Mouse (Mus musculus): ENCODE measurements around the gene Nemp1. TPM values are rescaled to one million over a fixed set of nuclear protein-coding genes. Genes with fewer than 3 reads are reported as not detected.

Nemp1 gene
- polyA plus RNA-seq, 1 experiment from 2014 or later, result 6.7 TPM

GRCm38 (mm10) chr10:127674794-127675522, 8.3 kb downstream of the Nemp1 start:
- ATAC-seq (replicated peaks; ENCODE audit: insufficient number of reproducible peaks, low FRiP score, low TSS enrichment), result no peak
- Histone ChIP-seq H3K4me2 (no peak overlapping the region), H3K27ac (ENCODE audit: low read depth, low read length) (no peak overlapping the region), H3K4me1 (ENCODE audit: control insufficient read depth, insufficient read depth, low read length) (peaks cover 7% of the 10 kb centered on the region; the same call in 1 of the 2 replicates), H3K9ac (ENCODE audit: low read depth, low read length) (no peak overlapping the region), H3K27me3 (ENCODE audit: control insufficient read depth, insufficient read depth, low read length) (no peaks in the 10 kb centered on the region), H3K9me3 (replicated peaks; ENCODE audit: control insufficient read depth, low read length) (no peaks in the 10 kb centered on the region), H3K36me3 (ENCODE audit: control insufficient read depth, insufficient read depth, low read length) (no peaks in the 10 kb centered on the region), H3K4me3 (ENCODE audit: low read depth, low read length) (no peak overlapping the region)
- 86% methylated on average over 8 of the region's 8 CpGs for whole genome bisulfite sequencing (ENCODE audit: insufficient replicate concordance)

GRCm38 (mm10) chr10:127675859-127676398, 9.2 kb downstream of the Nemp1 start:
- H3K27me3 ChIP-seq (ENCODE audit: control insufficient read depth, insufficient read depth, low read length), result no peaks in the 10 kb centered on the region
- no peak for ATAC-seq (replicated peaks; ENCODE audit: insufficient number of reproducible peaks, low FRiP score, low TSS enrichment)
- peak overlapping the region; percentile 92 for H3K4me2 ChIP-seq
- H3K4me3 ChIP-seq (ENCODE audit: low read depth, low read length), result peak overlapping the region; percentile 76
- no peaks in the 10 kb centered on the region for H3K9me3 ChIP-seq (replicated peaks; ENCODE audit: control insufficient read depth, low read length)
- peaks cover 7% of the 10 kb centered on the region; the same call in 1 of the 2 replicates for H3K4me1 ChIP-seq (ENCODE audit: control insufficient read depth, insufficient read depth, low read length)
- H3K36me3 ChIP-seq (ENCODE audit: control insufficient read depth, insufficient read depth, low read length), result no peaks in the 10 kb centered on the region
- WGBS (ENCODE audit: insufficient replicate concordance), result 48% methylated on average over 5 of the region's 5 CpGs
- 0 out of 2 replicates have a peak overlapping the region, but pooled peaks have one; percentile 6 for H3K9ac ChIP-seq (ENCODE audit: low read depth, low read length)
- H3K27ac ChIP-seq (ENCODE audit: low read depth, low read length), result 0 out of 2 replicates have a peak overlapping the region, but pooled peaks have one; percentile 41

DNA sequence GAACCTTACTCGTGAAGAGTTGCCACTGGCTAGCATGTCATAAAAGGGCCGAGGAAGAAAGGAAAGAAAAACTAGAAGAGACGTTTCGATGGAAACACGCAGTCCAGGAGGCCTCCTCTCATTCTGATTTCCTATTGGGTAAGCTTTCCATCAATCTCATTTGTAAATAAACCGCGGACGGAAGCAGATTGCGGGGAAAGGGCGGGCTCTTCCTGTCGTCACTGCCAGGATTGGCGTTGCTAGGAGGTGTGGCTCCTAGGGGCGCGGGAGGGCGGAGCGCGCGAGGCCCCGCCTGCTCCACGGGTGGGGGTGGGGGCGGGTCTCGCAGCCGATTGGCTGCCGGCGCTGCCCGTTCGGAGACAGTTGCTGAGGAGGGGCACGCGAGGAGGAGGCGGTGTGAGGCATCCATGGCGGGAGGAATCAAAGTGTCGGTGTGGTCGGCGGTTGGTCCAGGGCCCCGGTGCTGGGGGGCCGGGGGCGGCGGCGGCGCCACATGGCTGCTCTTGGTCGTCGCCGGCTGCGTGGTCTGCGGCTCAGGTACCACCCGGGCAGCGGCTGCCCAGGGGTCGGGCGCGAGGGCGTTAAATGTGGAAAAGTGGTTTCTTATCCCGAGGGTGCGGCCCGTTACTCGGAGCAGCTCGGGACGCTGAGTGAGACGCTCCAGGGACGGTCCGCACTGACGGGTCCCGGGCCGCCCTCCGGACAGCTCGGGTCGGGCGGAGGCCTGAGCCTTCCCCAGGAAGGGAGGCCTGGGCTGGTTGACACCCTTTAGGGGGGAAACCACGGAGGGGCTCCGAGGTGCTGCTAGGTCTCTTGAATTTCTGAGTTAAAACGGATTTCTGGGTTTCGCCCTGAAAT, 10.2 kb downstream of the Nemp1 start:
- Histone ChIP-seq H3K27ac (ENCODE audit: low read depth, low read length) (peak overlapping the region; percentile 17; the same call in 1 of the 2 replicates), H3K9ac (ENCODE audit: low read depth, low read length) (peak overlapping the region; percentile 72), H3K4me1 (ENCODE audit: control insufficient read depth, insufficient read depth, low read length) (peaks cover 7% of the 10 kb centered on the region; the same call in 1 of the 2 replicates), H3K4me3 (ENCODE audit: low read depth, low read length) (peak overlapping the region; percentile 76), H3K4me2 (peak overlapping the region; percentile 92), H3K27me3 (ENCODE audit: control insufficient read depth, insufficient read depth, low read length) (no peaks in the 10 kb centered on the region), H3K9me3 (replicated peaks; ENCODE audit: control insufficient read depth, low read length) (no peaks in the 10 kb centered on the region), H3K36me3 (ENCODE audit: control insufficient read depth, insufficient read depth, low read length) (no peaks in the 10 kb centered on the region)
- under 1% methylated on average over 71 of the region's 71 CpGs for WGBS (ENCODE audit: insufficient replicate concordance)
- ATAC-seq (replicated peaks; ENCODE audit: insufficient number of reproducible peaks, low FRiP score, low TSS enrichment), result peak; percentile 94

DNA sequence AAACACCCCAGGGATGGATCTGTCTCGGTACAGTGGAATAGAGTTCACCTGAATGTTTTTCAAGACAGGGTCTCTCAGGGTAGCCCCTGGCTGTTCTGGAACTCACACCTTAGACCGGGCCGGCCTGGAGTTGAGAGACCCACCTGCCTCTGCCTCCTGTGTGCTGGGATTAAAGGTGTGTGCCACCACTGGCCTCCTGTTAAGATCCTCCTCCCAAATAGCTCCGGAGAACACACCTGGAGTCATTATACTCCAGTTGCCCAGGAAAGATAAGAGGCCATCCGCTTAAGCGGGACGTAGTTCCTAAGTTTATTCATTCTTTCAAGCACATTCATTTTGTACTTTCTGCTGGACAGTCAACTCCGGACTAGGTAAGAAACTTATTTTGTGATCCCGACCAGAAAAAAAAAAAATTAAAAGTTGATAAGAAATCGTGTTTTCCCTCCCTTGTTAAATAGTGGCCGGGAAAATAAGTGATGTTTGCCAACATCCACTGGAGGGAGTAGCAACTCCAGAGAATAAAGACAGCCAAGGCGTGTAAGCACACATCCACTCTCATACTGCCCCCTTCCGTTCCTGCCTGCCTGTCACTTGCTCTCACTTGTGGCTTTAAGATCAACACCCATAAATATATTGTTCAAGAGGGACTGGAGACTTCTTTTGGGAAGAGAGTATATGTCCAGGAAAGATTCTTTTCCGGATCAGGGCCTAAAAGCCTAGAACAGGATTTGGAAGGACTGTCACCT, 11.1 kb downstream of the Nemp1 start:
- H3K27me3 ChIP-seq (ENCODE audit: control insufficient read depth, insufficient read depth, low read length), result no peaks in the 10 kb centered on the region
- ATAC-seq (replicated peaks; ENCODE audit: insufficient number of reproducible peaks, low FRiP score, low TSS enrichment), result no peak
- peak overlapping the region; percentile 92 for H3K4me2 ChIP-seq
- no peaks in the 10 kb centered on the region for H3K36me3 ChIP-seq (ENCODE audit: control insufficient read depth, insufficient read depth, low read length)
- H3K9ac ChIP-seq (ENCODE audit: low read depth, low read length), result peak overlapping the region; percentile 72
- peaks cover 7% of the 10 kb centered on the region; the same call in 1 of the 2 replicates for H3K4me1 ChIP-seq (ENCODE audit: control insufficient read depth, insufficient read depth, low read length)
- 9% methylated on average over 14 of the region's 14 CpGs for WGBS (ENCODE audit: insufficient replicate concordance)
- peak overlapping the region; percentile 76 for H3K4me3 ChIP-seq (ENCODE audit: low read depth, low read length)
- H3K27ac ChIP-seq (ENCODE audit: low read depth, low read length), result no peak overlapping the region
- no peaks in the 10 kb centered on the region for H3K9me3 ChIP-seq (replicated peaks; ENCODE audit: control insufficient read depth, low read length)

GRCm38 (mm10) chr10:127679208-127679607, 12.5 kb downstream of the Nemp1 start:
- Histone ChIP-seq H3K4me2 (no peak overlapping the region), H3K27me3 (ENCODE audit: control insufficient read depth, insufficient read depth, low read length) (no peaks in the 10 kb centered on the region), H3K9ac (ENCODE audit: low read depth, low read length) (no peak overlapping the region), H3K36me3 (ENCODE audit: control insufficient read depth, insufficient read depth, low read length) (no peaks in the 10 kb centered on the region), H3K9me3 (replicated peaks; ENCODE audit: control insufficient read depth, low read length) (no peaks in the 10 kb centered on the region), H3K27ac (ENCODE audit: low read depth, low read length) (no peak overlapping the region), H3K4me3 (ENCODE audit: low read depth, low read length) (no peak overlapping the region), H3K4me1 (ENCODE audit: control insufficient read depth, insufficient read depth, low read length) (peaks cover 7% of the 10 kb centered on the region; the same call in 1 of the 2 replicates)
- 89% methylated on average over 1 of the region's 1 CpGs for WGBS (ENCODE audit: insufficient replicate concordance)
- ATAC-seq (replicated peaks; ENCODE audit: insufficient number of reproducible peaks, low FRiP score, low TSS enrichment), result no peak

DNA sequence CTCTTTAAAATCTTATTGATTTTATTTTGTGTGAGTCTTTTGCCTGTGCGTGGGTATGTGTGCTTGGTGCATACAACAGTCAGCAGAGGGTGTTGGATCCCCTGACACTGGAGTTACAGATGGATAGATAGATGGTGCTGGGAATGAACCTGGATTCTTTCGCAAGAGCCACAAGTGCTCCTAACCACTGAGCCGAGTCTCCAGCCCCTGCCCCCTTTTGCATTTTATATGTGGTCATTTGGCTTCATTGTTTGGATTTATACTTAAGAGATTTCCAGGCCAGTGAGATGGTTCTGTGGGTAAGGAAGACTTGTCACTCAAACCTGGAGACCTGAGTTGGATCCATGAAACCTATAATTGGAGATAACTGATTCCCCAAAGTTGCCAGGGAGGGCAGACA, 13.2 kb downstream of the Nemp1 start:
- H3K27ac ChIP-seq (ENCODE audit: low read depth, low read length), result no peak overlapping the region
- H3K36me3 ChIP-seq (ENCODE audit: control insufficient read depth, insufficient read depth, low read length), result no peaks in the 10 kb centered on the region
- no peaks in the 10 kb centered on the region for H3K27me3 ChIP-seq (ENCODE audit: control insufficient read depth, insufficient read depth, low read length)
- no peak overlapping the region for H3K9ac ChIP-seq (ENCODE audit: low read depth, low read length)
- 83% methylated on average over 3 of the region's 3 CpGs for WGBS (ENCODE audit: insufficient replicate concordance)
- no peak for ATAC-seq (replicated peaks; ENCODE audit: insufficient number of reproducible peaks, low FRiP score, low TSS enrichment)
- no peaks in the 10 kb centered on the region for H3K9me3 ChIP-seq (replicated peaks; ENCODE audit: control insufficient read depth, low read length)
- H3K4me3 ChIP-seq (ENCODE audit: low read depth, low read length), result no peak overlapping the region
- peaks cover 7% of the 10 kb centered on the region; the same call in 1 of the 2 replicates for H3K4me1 ChIP-seq (ENCODE audit: control insufficient read depth, insufficient read depth, low read length)
- no peak overlapping the region for H3K4me2 ChIP-seq

GRCm38 (mm10) chr10:127682886-127683285, 16.2 kb downstream of the Nemp1 start:
- no peaks in the 10 kb centered on the region for H3K27me3 ChIP-seq (ENCODE audit: control insufficient read depth, insufficient read depth, low read length)
- H3K4me1 ChIP-seq (ENCODE audit: control insufficient read depth, insufficient read depth, low read length), result peaks cover 10% of the 10 kb centered on the region; the same call in 1 of the 2 replicates
- H3K9me3 ChIP-seq (replicated peaks; ENCODE audit: control insufficient read depth, low read length), result no peaks in the 10 kb centered on the region
- H3K27ac ChIP-seq (ENCODE audit: low read depth, low read length), result no peak overlapping the region
- no peak for ATAC-seq (replicated peaks; ENCODE audit: insufficient number of reproducible peaks, low FRiP score, low TSS enrichment)
- no peak overlapping the region for H3K4me2 ChIP-seq
- H3K36me3 ChIP-seq (ENCODE audit: control insufficient read depth, insufficient read depth, low read length), result no peaks in the 10 kb centered on the region
- H3K9ac ChIP-seq (ENCODE audit: low read depth, low read length), result no peak overlapping the region
- 78% methylated on average over 6 of the region's 6 CpGs for WGBS (ENCODE audit: insufficient replicate concordance)
- no peak overlapping the region for H3K4me3 ChIP-seq (ENCODE audit: low read depth, low read length)

DNA sequence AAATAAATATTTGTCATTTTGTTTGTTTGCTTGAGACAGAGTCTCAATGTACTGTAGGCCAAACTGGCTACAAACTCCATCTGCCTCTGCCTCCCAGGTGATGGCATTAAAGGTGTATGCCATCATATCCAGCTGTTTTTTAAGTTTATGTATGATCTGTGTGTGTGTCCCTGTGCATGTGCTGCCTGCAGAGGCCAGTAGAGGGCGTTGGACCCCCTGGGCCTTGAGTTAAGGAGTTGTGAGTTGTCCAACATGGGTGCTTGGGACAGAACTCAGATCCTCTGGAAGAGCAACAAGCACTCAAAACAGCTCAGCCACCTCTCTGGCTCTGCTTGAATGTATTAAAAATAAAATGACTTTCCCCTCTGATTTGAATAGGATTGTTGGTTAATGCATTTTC, 24.4 kb downstream of the Nemp1 start:
- no peaks in the 10 kb centered on the region for H3K27me3 ChIP-seq (ENCODE audit: control insufficient read depth, insufficient read depth, low read length)
- 9% methylated on average over 1 of the region's 1 CpGs for WGBS (ENCODE audit: insufficient replicate concordance)
- peaks cover 2% of the 10 kb centered on the region for H3K36me3 ChIP-seq (ENCODE audit: control insufficient read depth, insufficient read depth, low read length)
- no peak overlapping the region for H3K27ac ChIP-seq (ENCODE audit: low read depth, low read length)
- H3K9me3 ChIP-seq (replicated peaks; ENCODE audit: control insufficient read depth, low read length), result no peaks in the 10 kb centered on the region
- H3K4me2 ChIP-seq, result no peak overlapping the region
- ATAC-seq (replicated peaks; ENCODE audit: insufficient number of reproducible peaks, low FRiP score, low TSS enrichment), result no peak
- no peak overlapping the region for H3K9ac ChIP-seq (ENCODE audit: low read depth, low read length)
- peaks cover 1% of the 10 kb centered on the region; the same call in 1 of the 2 replicates for H3K4me1 ChIP-seq (ENCODE audit: control insufficient read depth, insufficient read depth, low read length)
- H3K4me3 ChIP-seq (ENCODE audit: low read depth, low read length), result no peak overlapping the region
